Mouse (Mus musculus): Measurements from ENCODE around the gene Clec16a. TPM values are rescaled to one million over a fixed set of nuclear protein-coding genes. Genes with fewer than 3 reads are reported as not detected.
A peak's percentile ranks its signal among the peaks of the same experiment; 100 is the strongest.

Clec16a gene
- total and polyA plus RNA-seq, 3 experiments: 20.0 to 24.2 (median 20.5) TPM

GRCm38 (mm10) chr16:10508691-10509090 lies 36.4 kb upstream of the Clec16a start:
- peaks cover 70 to 99% of the 10 kb centered on the region in 2 experiments for H3K36me3 ChIP-seq (replicated peaks in 1 of 2; ENCODE audit: control insufficient read depth in 1 of 2, insufficient read depth in 1 of 2, low read length in 1 of 2)
- peaks cover 12 to 93% of the 10 kb centered on the region in 2 experiments for H3K4me1 ChIP-seq (ENCODE audit: control insufficient read depth in 1 of 2, insufficient read depth in 2 of 2)
- no peaks in the 10 kb centered on the region for H3K79me2 ChIP-seq (replicated peaks; ENCODE audit: control insufficient read depth, extremely low read depth, insufficient read depth, poor library complexity, severe bottlenecking)
- H3K9me3 ChIP-seq (replicated peaks; ENCODE audit: low read length): no peaks in the 10 kb centered on the region
- no peak overlapping the region for H3K4me2 ChIP-seq (ENCODE audit: insufficient read depth, low read depth, poor library complexity, severe bottlenecking)
- DNase-seq (ENCODE audit: extremely low read depth): peak; percentile 75
- no peak overlapping the region for H3K9ac ChIP-seq (ENCODE audit: insufficient read depth, low read depth)
- in situ Hi-C loops (cut with MboI; ENCODE audit: low pct_ligation_motif_present, low pct_unique_long_range_greater_than_20kb, low sequenced_read_pairs) (no loop called here), dilution Hi-C loops (cut with MboI; ENCODE audit: extremely low pct_ligation_motif_present, extremely low pct_unique_long_range_greater_than_20kb, low sequenced_read_pairs) (no loop called here)
- TF ChIP-seq MAFK (IDR thresholded peaks at IDR 0.05; ENCODE audit: insufficient replicate concordance, low read length) (no peak), IRF4 (IDR thresholded peaks at IDR 0.05; ENCODE audit: low read depth, low read length) (no peak), ELF1 (IDR thresholded peaks at IDR 0.05; ENCODE audit: low read depth, low read length) (no peak), JUND (conservative IDR thresholded peaks at IDR 0.05; ENCODE audit: low read depth, low read length) (no peak), SIN3A (IDR thresholded peaks at IDR 0.05; ENCODE audit: low read length) (no peak), TCF12 (IDR thresholded peaks at IDR 0.05; ENCODE audit: low read depth, low read length) (peak; percentile 48; the same call in 1 of the 2 replicates), MAZ (IDR thresholded peaks at IDR 0.05; ENCODE audit: low read depth, low read length) (no peak), GABPA (IDR thresholded peaks at IDR 0.05; ENCODE audit: insufficient replicate concordance, low read depth, low read length) (no peak), PAX5 (IDR thresholded peaks at IDR 0.05; ENCODE audit: low read length) (no peak), NRF1 (IDR thresholded peaks at IDR 0.05; ENCODE audit: low read depth, low read length) (no peak), MAX (IDR thresholded peaks at IDR 0.05; ENCODE audit: low read length) (0 out of 2 replicates have a peak, but pooled peaks have one; percentile 25), RAD21 (IDR thresholded peaks at IDR 0.05; ENCODE audit: low read depth, low read length) (no peak), USF1 (IDR thresholded peaks at IDR 0.05; ENCODE audit: low read depth, low read length) (no peak), ZNF384 (IDR thresholded peaks at IDR 0.05; ENCODE audit: low read depth, low read length) (no peak), POLR2AphosphoS2 (IDR thresholded peaks at IDR 0.05; ENCODE audit: low read depth, low read length) (no peak), HCFC1 (IDR thresholded peaks at IDR 0.05; ENCODE audit: low read depth, low read length) (no peak), MEF2A (IDR thresholded peaks at IDR 0.05; ENCODE audit: borderline replicate concordance, low read depth, low read length) (peak; percentile 16; the same call in 1 of the 2 replicates), CTCF (conservative IDR thresholded peaks at IDR 0.05 in 1 of 2, IDR thresholded peaks at IDR 0.05 in 1 of 2; ENCODE audit: low read depth in 2 of 2, low read length in 2 of 2) (no peak), USF2 (conservative IDR thresholded peaks at IDR 0.05; ENCODE audit: low read depth, low read length) (no peak), MXI1 (IDR thresholded peaks at IDR 0.05; ENCODE audit: low read depth, low read length) (no peak), KAT2A (IDR thresholded peaks at IDR 0.05; ENCODE audit: insufficient replicate concordance, low read length) (no peak), POLR2A (IDR thresholded peaks at IDR 0.05; ENCODE audit: low read depth, low read length) (0 out of 2 replicates have a peak, but pooled peaks have one; percentile 18), MYC (IDR thresholded peaks at IDR 0.05; ENCODE audit: low read depth, low read length) (no peak), ZKSCAN1 (IDR thresholded peaks at IDR 0.05; ENCODE audit: borderline replicate concordance, low read depth, low read length) (no peak), ZMIZ1 (IDR thresholded peaks at IDR 0.05; ENCODE audit: low read depth, low read length) (no peak), CHD1 (IDR thresholded peaks at IDR 0.05; ENCODE audit: low read depth, low read length) (no peak), E2F4 (IDR thresholded peaks at IDR 0.05; ENCODE audit: insufficient replicate concordance, low read depth, low read length) (no peak), BHLHE40 (IDR thresholded peaks at IDR 0.05; ENCODE audit: low read depth, low read length) (peak; percentile 79), EP300 (IDR thresholded peaks at IDR 0.05; ENCODE audit: low read length) (peak; percentile 64; the same call in 1 of the 2 replicates), ZC3H11A (IDR thresholded peaks at IDR 0.05; ENCODE audit: low read depth, low read length) (no peak), RCOR1 (conservative IDR thresholded peaks at IDR 0.05; ENCODE audit: low read depth, low read length) (no peak), JUN (IDR thresholded peaks at IDR 0.05; ENCODE audit: insufficient read depth, low read depth, low read length) (no peak), CHD2 (IDR thresholded peaks at IDR 0.05; ENCODE audit: low read length) (no peak), NELFE (IDR thresholded peaks at IDR 0.05; ENCODE audit: low read depth, low read length) (no peak), ETS1 (conservative IDR thresholded peaks at IDR 0.05; ENCODE audit: low read depth, low read length) (peak; percentile 84), UBTF (IDR thresholded peaks at IDR 0.05; ENCODE audit: low read depth, low read length) (no peak), SMC3 (IDR thresholded peaks at IDR 0.05; ENCODE audit: low read depth, low read length) (no peak), TBP (conservative IDR thresholded peaks at IDR 0.05; ENCODE audit: low read depth, low read length) (no peak)
- no peak overlapping the region for H3K4me3 ChIP-seq (replicated peaks in 1 of 3; ENCODE audit: low read depth in 2 of 3, low read length in 2 of 3, poor library complexity in 1 of 3)
- H3K27me3 ChIP-seq (replicated peaks): no peaks in the 10 kb centered on the region
- 0 out of 2 replicates have a peak overlapping the region, but pooled peaks have one; percentile 0 for H3K27ac ChIP-seq (ENCODE audit: insufficient read depth, low read depth)
